Mouse (Mus musculus): ENCODE data around the gene Nr1h3. TPM values are rescaled to one million over a fixed set of nuclear protein-coding genes. Genes with fewer than 3 reads are reported as not detected.

Gene Nr1h3
- polyA plus RNA-seq, 1 experiment from 2014 or later, result 1.7 TPM

DNA sequence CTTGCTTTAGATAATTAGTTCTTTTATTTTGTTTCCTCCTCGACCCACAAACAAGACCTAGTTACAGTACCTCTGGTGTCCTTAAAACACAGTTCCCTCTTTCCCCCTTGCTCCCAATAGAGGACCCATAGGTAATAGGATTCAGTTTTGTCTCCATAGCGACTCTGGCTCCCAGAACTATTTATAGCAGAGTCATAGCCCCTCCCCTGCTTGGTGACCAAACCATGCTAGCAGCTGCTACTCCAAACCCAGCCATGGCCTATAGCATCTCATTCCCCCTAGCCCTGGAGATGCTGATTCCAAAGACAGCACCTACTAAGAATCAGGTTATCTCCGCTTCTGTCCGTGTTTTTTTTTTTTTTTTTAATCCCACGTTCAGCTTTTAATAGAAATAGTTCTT lies 21.9 kb downstream of the Nr1h3 start:
- H3K27me3 ChIP-seq (ENCODE audit: control insufficient read depth, insufficient read depth, low read length), result no peaks in the 10 kb centered on the region
- no peak overlapping the region for H3K4me3 ChIP-seq (ENCODE audit: low read length)
- H3K4me1 ChIP-seq (ENCODE audit: control insufficient read depth, insufficient read depth, low read length), result 0 out of 2 replicates have a peak, but pooled peaks cover 6% of the 10 kb centered on the region
- no peaks in the 10 kb centered on the region for H3K9me3 ChIP-seq (ENCODE audit: control insufficient read depth, low read length)
- no peak overlapping the region for H3K9ac ChIP-seq (ENCODE audit: low read depth, low read length)
- ATAC-seq (ENCODE audit: low FRiP score, low TSS enrichment), result no peak
- no peaks in the 10 kb centered on the region for H3K36me3 ChIP-seq (ENCODE audit: control insufficient read depth, insufficient read depth, low read length)
- no peak overlapping the region for H3K4me2 ChIP-seq (replicated peaks; ENCODE audit: low read depth, low read length)
- 79% methylated on average over 5 of the region's 5 CpGs for WGBS
- no peak overlapping the region for H3K27ac ChIP-seq (ENCODE audit: low read depth, low read length)

- no peaks in the 10 kb centered on the region for H3K36me3 ChIP-seq (ENCODE audit: control insufficient read depth, insufficient read depth, low read length)
- WGBS, result 40% methylated on average over 4 of the region's 4 CpGs
- H3K27ac ChIP-seq (ENCODE audit: low read depth, low read length), result no peak overlapping the region
- H3K27me3 ChIP-seq (ENCODE audit: control insufficient read depth, insufficient read depth, low read length), result no peaks in the 10 kb centered on the region
- no peak overlapping the region for H3K4me2 ChIP-seq (replicated peaks; ENCODE audit: low read depth, low read length)
- H3K9ac ChIP-seq (ENCODE audit: low read depth, low read length), result no peak overlapping the region
- H3K4me1 ChIP-seq (ENCODE audit: control insufficient read depth, insufficient read depth, low read length), result 0 out of 2 replicates have a peak, but pooled peaks cover 6% of the 10 kb centered on the region
- no peak overlapping the region for H3K4me3 ChIP-seq (ENCODE audit: low read length)
- no peaks in the 10 kb centered on the region for H3K9me3 ChIP-seq (ENCODE audit: control insufficient read depth, low read length)
- ATAC-seq (ENCODE audit: low FRiP score, low TSS enrichment), result no peak
Observed at GRCm38 (mm10) chr2:91179825-91180224, 22.8 kb downstream of the Nr1h3 start.

DNA sequence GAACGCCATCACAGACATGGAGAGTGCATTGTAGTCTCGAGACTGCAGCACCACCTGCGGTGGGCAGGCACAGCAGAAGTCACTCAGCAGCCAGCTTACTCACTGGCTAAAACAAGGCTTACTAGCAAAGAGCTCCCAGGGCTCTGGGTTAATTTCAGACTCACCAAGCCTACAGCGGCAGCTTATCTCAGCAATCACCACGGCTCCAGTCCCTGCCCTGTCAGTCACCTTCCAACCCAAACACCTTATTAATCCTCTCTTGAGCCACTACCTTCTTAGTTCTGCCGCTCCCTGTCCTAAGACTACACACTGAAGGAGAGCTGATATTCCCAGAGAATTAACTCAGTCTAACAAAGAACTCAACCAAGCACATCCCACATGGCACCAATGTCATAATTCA lies 26.4 kb downstream of the Nr1h3 start:
- WGBS, result 85% methylated on average over 6 of the region's 6 CpGs
- Histone ChIP-seq H3K4me3 (ENCODE audit: low read length) (no peak overlapping the region), H3K9ac (ENCODE audit: low read depth, low read length) (no peak overlapping the region), H3K36me3 (ENCODE audit: control insufficient read depth, insufficient read depth, low read length) (no peaks in the 10 kb centered on the region; the same call in 1 of the 2 replicates), H3K4me1 (ENCODE audit: control insufficient read depth, insufficient read depth, low read length) (no peaks in the 10 kb centered on the region), H3K27ac (ENCODE audit: low read depth, low read length) (no peak overlapping the region), H3K9me3 (ENCODE audit: control insufficient read depth, low read length) (no peaks in the 10 kb centered on the region), H3K27me3 (ENCODE audit: control insufficient read depth, insufficient read depth, low read length) (no peaks in the 10 kb centered on the region), H3K4me2 (replicated peaks; ENCODE audit: low read depth, low read length) (no peak overlapping the region)
- ATAC-seq (ENCODE audit: low FRiP score, low TSS enrichment), result no peak

GRCm38 (mm10) chr2:91175490-91175889 lies 27.1 kb downstream of the Nr1h3 start:
- Histone ChIP-seq H3K36me3 (ENCODE audit: control insufficient read depth, insufficient read depth, low read length) (no peaks in the 10 kb centered on the region; the same call in 1 of the 2 replicates), H3K9me3 (ENCODE audit: control insufficient read depth, low read length) (no peaks in the 10 kb centered on the region), H3K9ac (ENCODE audit: low read depth, low read length) (no peak overlapping the region), H3K4me2 (replicated peaks; ENCODE audit: low read depth, low read length) (no peak overlapping the region), H3K4me1 (ENCODE audit: control insufficient read depth, insufficient read depth, low read length) (no peaks in the 10 kb centered on the region), H3K27ac (ENCODE audit: low read depth, low read length) (no peak overlapping the region), H3K27me3 (ENCODE audit: control insufficient read depth, insufficient read depth, low read length) (no peaks in the 10 kb centered on the region), H3K4me3 (ENCODE audit: low read length) (no peak overlapping the region)
- ATAC-seq (ENCODE audit: low FRiP score, low TSS enrichment), result no peak
- 93% methylated on average over 4 of the region's 4 CpGs for WGBS

DNA sequence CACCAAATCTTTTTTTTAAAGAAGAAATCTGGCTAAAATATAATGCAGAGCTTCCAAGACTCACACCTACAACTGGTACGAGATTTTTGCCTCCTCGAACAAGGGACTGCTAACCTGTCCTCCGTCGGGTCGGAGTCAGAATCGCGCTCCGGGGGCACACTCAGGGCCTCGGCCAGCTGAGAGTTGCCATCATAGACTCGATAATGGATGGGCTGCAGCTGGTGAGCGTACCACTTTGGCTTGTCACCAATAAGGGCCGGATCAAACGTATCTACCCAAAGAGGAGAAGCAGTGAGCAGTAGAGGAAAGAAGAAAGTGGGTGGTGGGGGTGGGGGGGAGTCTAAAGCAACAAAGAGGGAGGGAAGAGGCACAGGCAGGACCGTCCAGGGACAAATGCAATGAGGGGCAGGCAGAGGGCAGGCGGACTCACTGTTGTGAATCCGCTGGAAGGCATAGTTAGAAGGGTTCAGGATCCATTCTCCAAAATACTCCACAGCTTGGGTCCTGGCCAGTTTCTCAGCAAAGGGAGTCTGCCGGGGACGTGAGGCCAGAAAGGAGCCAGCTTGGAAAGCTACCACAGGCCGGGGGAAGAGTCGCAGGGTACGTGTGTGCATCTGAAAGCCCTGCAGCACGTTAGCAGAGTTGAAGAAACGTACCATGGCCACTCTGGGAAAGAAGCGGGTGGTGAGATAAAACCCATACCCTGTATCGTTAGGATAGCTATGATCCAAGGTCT lies 32.9 kb downstream of the Nr1h3 start:
- no peak overlapping the region for H3K27ac ChIP-seq (ENCODE audit: low read depth, low read length)
- 84% methylated on average over 25 of the region's 25 CpGs for WGBS
- ATAC-seq (ENCODE audit: low FRiP score, low TSS enrichment), result no peak

GRCm38 (mm10) chr2:91167629-91168028 lies 35.0 kb downstream of the Nr1h3 start:
- Histone ChIP-seq H3K36me3 (ENCODE audit: control insufficient read depth, insufficient read depth, low read length) (peaks cover 17% of the 10 kb centered on the region), H3K4me2 (replicated peaks; ENCODE audit: low read depth, low read length) (no peak overlapping the region), H3K9me3 (ENCODE audit: control insufficient read depth, low read length) (no peaks in the 10 kb centered on the region), H3K4me1 (ENCODE audit: control insufficient read depth, insufficient read depth, low read length) (no peaks in the 10 kb centered on the region), H3K4me3 (ENCODE audit: low read length) (no peak overlapping the region), H3K27ac (ENCODE audit: low read depth, low read length) (no peak overlapping the region), H3K27me3 (ENCODE audit: control insufficient read depth, insufficient read depth, low read length) (no peaks in the 10 kb centered on the region), H3K9ac (ENCODE audit: low read depth, low read length) (no peak overlapping the region)
- ATAC-seq (ENCODE audit: low FRiP score, low TSS enrichment), result no peak
- 81% methylated on average over 4 of the region's 4 CpGs for WGBS

More for the DNA sequence above, 32.9 kb downstream of the Nr1h3 start:
- no peak overlapping the region for H3K4me3 ChIP-seq (ENCODE audit: low read length)
- no peaks in the 10 kb centered on the region for H3K9me3 ChIP-seq (ENCODE audit: control insufficient read depth, low read length)
- peaks cover 13% of the 10 kb centered on the region for H3K36me3 ChIP-seq (ENCODE audit: control insufficient read depth, insufficient read depth, low read length)
- no peaks in the 10 kb centered on the region for H3K27me3 ChIP-seq (ENCODE audit: control insufficient read depth, insufficient read depth, low read length)
- no peak overlapping the region for H3K9ac ChIP-seq (ENCODE audit: low read depth, low read length)
- H3K4me1 ChIP-seq (ENCODE audit: control insufficient read depth, insufficient read depth, low read length), result no peaks in the 10 kb centered on the region
- no peak overlapping the region for H3K4me2 ChIP-seq (replicated peaks; ENCODE audit: low read depth, low read length)

- ATAC-seq (ENCODE audit: low FRiP score, low TSS enrichment), result no peak
- WGBS, result 92% methylated on average over 6 of the region's 6 CpGs
- Histone ChIP-seq H3K4me3 (ENCODE audit: low read length) (no peak overlapping the region), H3K36me3 (ENCODE audit: control insufficient read depth, insufficient read depth, low read length) (peaks cover 14% of the 10 kb centered on the region), H3K4me1 (ENCODE audit: control insufficient read depth, insufficient read depth, low read length) (no peaks in the 10 kb centered on the region), H3K27me3 (ENCODE audit: control insufficient read depth, insufficient read depth, low read length) (no peaks in the 10 kb centered on the region), H3K9ac (ENCODE audit: low read depth, low read length) (no peak overlapping the region), H3K9me3 (ENCODE audit: control insufficient read depth, low read length) (no peaks in the 10 kb centered on the region), H3K4me2 (replicated peaks; ENCODE audit: low read depth, low read length) (no peak overlapping the region), H3K27ac (ENCODE audit: low read depth, low read length) (no peak overlapping the region)
Observed at GRCm38 (mm10) chr2:91164991-91165390, 37.6 kb downstream of the Nr1h3 start.

DNA sequence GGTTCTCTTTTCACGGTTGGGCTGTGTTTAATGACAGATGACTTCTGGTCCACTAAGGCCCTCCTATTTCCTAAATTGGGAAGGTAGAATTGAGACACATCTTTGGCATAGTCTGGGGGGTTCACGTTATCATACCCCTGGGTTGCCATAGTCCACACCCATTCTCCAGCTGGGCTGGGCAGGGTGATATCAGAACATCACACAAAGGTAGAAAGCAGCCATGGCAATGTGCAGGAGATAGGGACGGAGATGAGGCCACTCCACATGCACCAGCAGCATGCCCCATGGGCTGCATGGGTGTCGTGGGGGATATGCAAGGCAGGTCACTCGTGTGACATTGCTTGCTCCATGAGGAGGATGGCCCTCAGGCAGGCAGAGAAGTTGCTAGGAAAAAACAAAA lies 39.1 kb downstream of the Nr1h3 start:
- no peak overlapping the region for H3K4me3 ChIP-seq (ENCODE audit: low read length)
- H3K27ac ChIP-seq (ENCODE audit: low read depth, low read length), result no peak overlapping the region
- H3K9ac ChIP-seq (ENCODE audit: low read depth, low read length), result no peak overlapping the region
- 75% methylated on average over 5 of the region's 5 CpGs for WGBS
- no peak overlapping the region for H3K4me2 ChIP-seq (replicated peaks; ENCODE audit: low read depth, low read length)
- no peaks in the 10 kb centered on the region for H3K9me3 ChIP-seq (ENCODE audit: control insufficient read depth, low read length)
- peaks cover 13% of the 10 kb centered on the region for H3K36me3 ChIP-seq (ENCODE audit: control insufficient read depth, insufficient read depth, low read length)
- no peaks in the 10 kb centered on the region for H3K27me3 ChIP-seq (ENCODE audit: control insufficient read depth, insufficient read depth, low read length)
- H3K4me1 ChIP-seq (ENCODE audit: control insufficient read depth, insufficient read depth, low read length), result no peaks in the 10 kb centered on the region
- ATAC-seq (ENCODE audit: low FRiP score, low TSS enrichment), result no peak

GRCm38 (mm10) chr2:91162952-91163351 lies 39.7 kb downstream of the Nr1h3 start:
- no peaks in the 10 kb centered on the region for H3K4me1 ChIP-seq (ENCODE audit: control insufficient read depth, insufficient read depth, low read length)
- WGBS, result 80% methylated on average over 4 of the region's 4 CpGs
- H3K4me3 ChIP-seq (ENCODE audit: low read length), result no peak overlapping the region
- no peak overlapping the region for H3K4me2 ChIP-seq (replicated peaks; ENCODE audit: low read depth, low read length)
- H3K9ac ChIP-seq (ENCODE audit: low read depth, low read length), result no peak overlapping the region
- H3K27me3 ChIP-seq (ENCODE audit: control insufficient read depth, insufficient read depth, low read length), result no peaks in the 10 kb centered on the region
- peaks cover 15% of the 10 kb centered on the region for H3K36me3 ChIP-seq (ENCODE audit: control insufficient read depth, insufficient read depth, low read length)
- H3K27ac ChIP-seq (ENCODE audit: low read depth, low read length), result no peak overlapping the region
- H3K9me3 ChIP-seq (ENCODE audit: control insufficient read depth, low read length), result no peaks in the 10 kb centered on the region
- no peak for ATAC-seq (ENCODE audit: low FRiP score, low TSS enrichment)
